Mouse (Mus musculus) layer of hippocampus, adult 11-12 months (tissue): ENCODE measurements around the gene 4930558K02Rik.
A peak's percentile ranks its signal among the peaks of the same experiment; 100 is the strongest.

Experiments
- DNase-seq: peaks from one replicate; pipeline ENCODE4 v3.0.0; 2022; ENCODE audit warnings: low spot score

The 4930558K02Rik gene

DNA sequence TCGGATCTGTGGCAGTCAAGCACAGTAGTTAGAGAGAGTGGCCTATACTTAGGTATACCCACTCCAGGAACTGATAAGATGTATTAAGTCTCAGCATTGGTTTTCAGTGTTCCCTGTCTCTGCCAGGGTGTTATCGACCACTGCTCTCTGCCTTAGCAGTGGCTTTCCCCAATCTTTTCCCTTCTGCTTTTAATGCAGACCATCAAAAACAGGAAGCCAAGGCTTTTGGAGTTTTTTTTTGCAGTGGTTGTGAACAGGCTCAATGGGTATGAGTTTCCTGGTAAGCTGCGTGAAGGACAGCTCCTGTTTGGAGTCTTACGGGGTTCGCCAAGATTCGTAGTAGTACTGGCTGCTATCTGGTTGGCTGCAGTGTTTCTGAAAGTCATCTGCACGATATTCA, 13.0 kb upstream of the 4930558K02Rik start:
- DNase-seq: no peak

DNA sequence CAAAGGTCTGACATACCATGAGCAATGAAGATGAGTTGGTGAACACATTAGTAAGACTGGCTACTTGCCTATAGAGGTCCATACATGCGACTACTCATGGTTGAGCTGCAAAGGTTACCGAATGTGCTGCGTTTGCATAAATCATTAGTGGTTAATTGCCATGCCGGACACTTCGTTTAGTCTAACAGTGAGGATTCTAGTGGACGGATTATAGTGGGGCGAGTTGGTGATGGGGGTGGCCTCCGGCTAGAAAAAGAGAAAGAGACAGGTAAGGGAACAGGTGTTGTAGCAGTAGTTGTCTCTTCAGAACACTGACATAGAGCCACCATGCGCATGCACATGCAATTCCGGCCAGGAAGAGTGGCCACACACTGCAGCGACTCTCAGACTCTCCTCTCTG, 12.4 kb upstream of the 4930558K02Rik start:
- no peak for DNase-seq

DNA sequence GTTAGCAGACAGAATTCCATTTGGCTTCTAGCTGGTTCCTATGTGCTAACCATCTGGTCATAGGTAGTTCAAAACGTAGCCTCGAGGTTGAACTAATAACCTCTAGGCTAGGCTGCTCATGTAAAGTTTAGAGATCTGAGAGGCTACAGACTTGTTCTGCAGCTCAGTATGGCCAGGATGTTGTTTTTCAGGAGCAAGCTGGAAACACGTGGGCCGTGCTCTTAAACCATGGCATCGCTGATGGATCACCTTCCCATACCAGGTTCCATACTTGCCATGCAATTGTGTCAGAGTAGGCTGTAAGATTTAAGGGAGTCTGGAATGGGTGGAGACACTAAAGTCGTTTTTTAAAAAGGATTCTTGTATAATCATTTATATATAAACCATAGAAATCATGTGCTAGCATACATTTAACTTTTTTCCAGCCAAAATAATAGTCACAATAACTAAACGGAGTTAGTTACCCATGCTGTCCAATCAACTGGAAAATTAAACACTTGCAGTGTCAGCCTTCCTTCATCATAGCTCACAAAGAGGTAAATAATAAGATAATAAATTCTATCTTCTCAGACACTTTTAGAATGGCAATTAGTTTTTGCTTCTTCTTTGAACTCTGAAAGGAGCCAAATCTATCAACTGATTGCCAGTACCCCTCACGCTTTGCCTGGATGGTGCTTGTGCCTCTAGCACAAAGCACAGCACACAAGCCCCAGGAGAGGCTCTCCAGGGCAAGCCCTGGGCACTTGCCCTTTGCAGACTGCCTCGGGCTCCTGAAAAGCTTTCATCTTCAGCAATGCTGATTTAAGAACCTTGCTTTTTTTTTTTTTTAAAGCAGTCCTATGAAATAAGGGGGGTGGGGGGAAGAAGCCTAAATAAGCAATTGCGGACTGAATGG, 11.5 kb upstream of the 4930558K02Rik start:
- DNase-seq: no peak

DNA sequence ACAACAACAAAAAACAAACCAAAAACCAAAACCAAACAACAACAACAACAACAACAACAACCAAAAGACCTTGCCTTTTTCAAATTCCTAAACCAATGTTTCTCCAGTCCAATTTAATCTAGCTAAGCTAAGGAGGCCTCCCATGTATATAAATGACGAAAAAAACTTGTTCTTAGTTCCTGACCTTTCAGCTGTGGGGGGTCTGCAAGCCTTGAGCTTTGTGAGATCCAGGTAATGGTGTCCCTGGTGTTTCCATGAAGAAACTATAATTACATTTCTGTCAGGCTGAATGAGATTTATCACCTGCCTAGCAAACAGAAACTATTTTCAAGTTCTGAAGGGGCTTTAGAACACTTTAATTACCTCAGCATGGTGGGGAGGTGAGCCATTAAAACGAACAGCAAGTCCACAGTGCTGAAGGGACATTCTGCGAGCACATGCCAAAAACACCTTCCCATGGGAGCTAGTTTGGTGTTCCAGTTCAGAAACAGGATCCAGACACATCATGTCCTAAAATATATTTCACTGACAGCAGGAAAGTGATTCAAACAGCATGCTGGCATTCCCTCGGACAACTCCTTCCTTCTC, 4.6 kb upstream of the 4930558K02Rik start:
- DNase-seq: no peak

DNA sequence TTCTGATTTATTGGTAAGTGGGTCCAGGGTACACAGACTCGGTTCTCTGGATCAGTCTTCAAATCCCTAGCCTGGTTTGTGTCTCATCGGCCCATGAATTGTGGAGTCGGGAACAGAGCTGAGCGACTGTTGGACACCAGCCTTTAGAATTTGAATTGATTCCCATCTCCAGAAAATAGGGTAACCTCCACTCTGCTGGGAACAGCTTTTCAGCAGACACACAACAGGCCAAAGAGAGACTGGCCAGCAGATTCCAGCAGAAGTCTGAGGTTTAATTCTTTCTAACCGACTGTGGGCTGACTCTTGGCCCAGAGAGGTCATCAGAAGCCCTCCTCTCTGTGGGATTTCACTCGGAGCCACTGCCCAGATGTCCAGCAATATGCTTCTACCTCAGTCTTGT, 4.0 kb upstream of the 4930558K02Rik start:
- DNase-seq: no peak

DNA sequence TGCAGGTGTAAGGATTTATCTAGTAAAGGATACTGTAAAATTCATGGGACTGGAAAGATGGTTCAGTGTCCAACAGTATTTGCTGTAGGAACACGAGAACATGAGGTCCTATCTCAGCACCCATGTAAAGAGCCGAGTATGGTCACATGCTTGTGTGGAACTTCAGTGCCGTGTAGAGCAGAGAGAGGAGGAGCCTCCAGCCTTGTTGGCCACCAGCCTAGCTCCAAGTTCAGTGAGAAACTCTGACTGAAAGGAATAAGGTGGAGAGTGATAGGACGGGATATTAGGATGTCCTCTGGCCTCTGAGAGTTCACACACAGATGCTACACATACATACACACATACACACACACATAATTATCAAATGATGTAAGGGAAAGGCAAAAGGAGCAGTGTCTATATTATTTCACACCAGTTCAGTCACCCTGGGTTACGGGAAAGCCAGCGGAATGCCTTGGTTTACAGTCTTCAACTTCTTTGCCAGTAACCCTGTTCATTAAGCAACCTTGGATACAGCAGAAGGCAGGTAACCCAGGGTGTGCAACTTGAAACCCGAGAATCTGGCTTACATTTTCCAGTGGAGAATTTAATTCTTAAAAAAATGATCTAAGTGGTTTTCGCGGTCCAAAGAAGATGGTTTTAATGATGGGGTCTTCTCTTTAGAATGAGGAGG, 1.3 kb upstream of the 4930558K02Rik start:
- DNase-seq: no peak

DNA sequence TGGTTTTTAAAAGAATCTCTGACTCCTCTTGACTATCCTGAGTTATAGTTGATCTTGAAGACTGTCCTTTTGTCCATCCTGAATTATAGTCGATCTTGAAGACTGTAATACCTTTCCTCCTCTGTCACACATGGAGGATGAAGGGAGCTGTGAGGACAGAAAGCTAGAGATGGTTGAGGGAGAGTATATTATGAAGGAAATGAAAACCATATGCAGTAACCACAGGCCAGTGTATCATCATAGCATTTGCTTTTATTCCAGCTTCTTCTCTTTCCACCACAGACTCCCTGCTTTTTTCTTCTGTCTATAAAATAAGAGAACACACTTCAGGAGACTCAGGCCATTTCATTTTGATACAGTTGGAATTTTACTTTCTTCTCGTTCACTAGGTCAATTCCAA, 610 bp upstream of the 4930558K02Rik start:
- DNase-seq: no peak

DNA sequence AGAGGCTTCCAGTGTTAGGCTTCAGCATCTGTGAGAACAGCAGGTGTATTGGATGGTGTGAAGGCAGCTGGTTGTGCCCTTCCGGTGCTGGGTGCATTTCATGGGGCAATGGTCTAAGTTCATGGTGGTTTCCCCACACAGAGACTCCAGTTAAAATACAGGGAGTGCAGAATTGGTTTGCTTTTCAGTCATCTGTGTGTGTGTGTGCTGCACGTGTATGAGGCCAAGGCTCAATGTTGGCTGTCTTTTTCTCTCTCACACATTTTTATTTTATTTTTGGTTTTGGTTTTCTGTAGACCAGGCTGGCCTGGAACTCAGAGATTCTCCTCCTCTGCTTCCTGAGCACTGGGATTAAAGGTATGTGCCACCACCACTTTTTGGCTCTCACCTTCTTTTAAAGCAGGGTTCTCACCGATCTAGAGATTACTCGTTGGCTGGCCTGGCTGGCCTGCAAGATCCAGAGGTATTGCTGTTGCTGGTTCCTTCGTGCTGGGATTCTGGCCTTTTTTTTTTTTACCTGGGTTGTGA, 1.2 kb downstream of the 4930558K02Rik start:
- no peak for DNase-seq

DNA sequence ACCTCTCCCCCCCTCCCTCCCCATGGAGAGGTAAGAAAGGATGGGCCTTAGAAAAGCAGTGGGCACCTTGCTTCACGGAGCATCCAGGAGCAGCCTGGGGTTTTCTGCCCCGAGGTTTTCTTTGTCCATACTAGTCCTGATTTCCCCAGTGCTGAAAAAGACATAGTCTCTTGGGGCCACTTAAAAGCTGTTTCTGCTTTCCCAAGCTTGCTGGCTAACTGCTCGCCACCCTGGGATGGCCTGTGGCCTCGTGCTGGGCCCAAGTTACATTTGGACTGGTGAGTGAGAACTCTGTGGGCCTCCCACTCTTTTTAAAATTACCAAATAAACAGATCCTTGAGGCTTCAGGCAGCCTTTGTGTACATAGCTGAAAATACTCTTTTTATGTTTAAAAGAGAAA, 2.1 kb downstream of the 4930558K02Rik start:
- DNase-seq: no peak

DNA sequence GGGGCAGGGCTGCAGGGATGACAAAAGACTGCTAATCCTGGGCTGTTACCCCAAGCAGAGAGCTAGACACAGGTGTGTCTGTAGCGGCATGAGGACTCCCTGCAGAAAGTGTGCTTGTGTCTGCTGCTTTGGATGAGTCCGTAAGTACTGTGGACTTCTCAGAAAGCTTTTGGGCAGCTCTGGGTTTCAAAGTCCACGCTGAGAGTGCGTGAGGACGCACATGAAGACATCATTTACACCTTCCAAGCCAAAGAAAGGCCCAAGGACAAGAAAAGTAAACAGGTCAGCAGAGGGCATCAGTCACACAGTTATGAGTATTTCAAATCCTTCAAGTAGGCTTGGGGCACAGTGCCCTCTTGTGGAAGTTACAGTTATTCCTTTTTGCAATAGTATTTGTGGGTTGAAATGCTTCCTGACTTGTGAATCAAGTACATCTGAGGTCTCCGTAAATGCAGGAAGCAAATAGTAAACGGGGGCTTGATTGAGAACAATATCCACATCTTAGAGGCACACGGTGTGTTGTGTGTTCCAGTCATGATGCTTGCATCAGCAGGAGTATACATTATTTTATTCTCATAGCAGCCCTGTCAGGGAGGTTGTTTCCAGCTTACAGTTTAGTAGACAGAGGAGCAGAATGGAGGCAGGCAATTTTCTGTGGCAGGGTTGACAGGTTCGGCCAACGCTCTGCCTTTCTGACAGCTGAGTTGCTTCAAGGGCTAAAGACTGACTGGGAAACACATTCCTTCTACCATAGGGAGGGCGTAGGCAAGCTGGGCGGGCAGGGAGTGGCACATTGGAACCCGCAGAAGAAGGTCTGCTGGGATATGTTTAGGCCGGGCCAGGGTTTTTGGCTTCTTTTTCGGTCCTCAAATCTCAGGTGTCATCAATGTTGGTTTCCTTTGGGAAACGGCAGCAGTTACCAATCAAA, 2.9 kb downstream of the 4930558K02Rik start:
- DNase-seq: peak; percentile 87

DNA sequence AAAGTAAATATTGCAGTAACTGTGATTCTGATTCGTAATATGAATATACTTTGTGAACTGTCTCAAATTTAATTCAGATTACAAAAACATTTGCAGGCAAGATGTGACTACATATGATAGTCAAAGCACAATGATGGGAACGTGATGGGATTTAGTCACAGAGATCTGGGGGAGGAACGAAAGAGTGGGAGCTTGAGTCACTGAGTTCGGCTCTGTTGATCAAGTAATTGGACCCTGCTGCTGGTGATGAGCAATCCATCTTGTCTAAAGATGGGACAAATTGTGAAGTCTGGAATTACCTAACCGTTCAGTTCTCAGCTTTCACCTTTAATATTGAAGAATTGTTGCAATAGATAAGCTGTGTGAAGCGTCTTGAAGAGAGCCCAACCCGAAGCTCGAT, 7.2 kb downstream of the 4930558K02Rik start:
- no peak for DNase-seq

DNA sequence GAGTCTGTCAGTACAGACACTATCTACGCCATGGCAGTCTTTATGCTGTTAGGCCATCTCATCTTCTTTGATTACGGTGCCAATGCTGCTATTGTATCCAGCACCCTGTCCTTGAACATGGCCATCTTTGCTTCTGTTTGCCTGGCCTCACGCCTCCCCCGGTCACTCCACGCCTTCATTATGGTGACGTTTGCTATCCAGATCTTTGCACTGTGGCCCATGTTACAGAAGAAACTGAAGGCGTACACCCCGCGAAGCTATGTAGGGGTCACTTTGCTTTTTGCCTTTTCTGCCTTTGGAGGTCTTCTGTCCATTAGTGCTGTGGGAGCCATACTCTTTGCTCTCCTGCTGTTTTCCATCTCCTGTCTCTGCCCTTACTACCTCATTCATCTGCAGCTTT, 8.6 kb downstream of the 4930558K02Rik start:
- DNase-seq: no peak

DNA sequence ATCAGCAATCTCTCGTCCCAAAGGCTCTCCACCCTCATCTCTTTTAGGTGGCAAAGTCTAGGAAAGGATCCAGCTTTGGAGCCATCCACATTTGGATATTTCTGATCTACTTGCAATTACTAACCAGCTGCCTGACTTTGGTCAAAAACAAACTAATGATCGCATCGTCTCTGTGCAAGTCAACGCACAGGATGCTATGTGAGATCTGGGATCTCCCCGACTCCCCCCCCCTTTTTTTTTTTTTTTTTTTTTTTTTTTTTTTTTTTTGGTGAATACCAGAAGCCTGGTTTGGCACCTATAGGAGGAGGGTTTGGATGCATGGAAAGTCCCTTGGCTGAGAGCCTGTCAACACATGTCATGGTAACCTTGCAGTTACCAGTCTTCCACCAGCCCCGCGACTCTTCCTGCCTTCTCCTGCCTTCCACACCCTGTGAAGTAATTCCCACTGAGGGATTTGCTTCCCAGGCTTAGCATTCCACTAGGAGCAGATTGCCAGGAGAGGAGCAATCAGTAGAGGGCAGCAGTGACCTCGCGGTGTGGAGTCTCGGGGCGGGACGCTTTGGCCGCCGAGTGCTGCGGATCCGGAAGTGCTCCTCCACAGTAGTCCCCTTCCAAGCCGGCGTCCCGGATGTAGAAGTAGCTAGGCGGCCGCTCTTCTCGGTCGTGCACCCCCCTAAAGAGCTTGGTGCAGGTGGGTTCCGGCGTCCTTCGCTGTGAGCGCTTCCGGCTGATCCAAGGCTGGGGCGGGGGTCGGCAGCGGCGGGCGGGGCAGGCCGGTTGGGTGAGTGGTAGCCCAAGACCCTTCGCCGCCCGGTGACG, 10.6 kb downstream of the 4930558K02Rik start, which contains the start of gene Pigc:
Gene Pigc (plus strand): TSS at position 598 of the 819 bp plus-strand sequence.
- DNase-seq: peak; percentile 96

DNA sequence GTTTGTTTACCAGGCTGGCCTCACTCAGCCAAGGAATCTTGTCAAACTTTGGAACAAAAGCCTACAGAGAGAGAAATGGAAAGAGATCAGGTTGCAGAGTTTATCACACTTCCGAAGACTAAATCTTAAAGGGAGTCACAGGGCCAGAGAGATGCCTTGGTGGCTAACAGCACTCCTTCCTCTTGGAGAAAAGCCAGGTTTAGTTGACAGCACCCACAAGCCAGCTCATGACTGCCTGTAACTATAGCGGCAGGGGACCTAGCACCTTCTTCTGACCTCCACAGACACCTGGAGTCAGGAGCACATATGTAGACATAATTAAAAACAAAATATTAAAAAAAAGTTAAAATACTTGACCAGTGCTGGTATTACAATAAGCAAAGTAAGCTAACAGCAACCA, 11.5 kb downstream of the 4930558K02Rik start:
- DNase-seq: no peak

DNA sequence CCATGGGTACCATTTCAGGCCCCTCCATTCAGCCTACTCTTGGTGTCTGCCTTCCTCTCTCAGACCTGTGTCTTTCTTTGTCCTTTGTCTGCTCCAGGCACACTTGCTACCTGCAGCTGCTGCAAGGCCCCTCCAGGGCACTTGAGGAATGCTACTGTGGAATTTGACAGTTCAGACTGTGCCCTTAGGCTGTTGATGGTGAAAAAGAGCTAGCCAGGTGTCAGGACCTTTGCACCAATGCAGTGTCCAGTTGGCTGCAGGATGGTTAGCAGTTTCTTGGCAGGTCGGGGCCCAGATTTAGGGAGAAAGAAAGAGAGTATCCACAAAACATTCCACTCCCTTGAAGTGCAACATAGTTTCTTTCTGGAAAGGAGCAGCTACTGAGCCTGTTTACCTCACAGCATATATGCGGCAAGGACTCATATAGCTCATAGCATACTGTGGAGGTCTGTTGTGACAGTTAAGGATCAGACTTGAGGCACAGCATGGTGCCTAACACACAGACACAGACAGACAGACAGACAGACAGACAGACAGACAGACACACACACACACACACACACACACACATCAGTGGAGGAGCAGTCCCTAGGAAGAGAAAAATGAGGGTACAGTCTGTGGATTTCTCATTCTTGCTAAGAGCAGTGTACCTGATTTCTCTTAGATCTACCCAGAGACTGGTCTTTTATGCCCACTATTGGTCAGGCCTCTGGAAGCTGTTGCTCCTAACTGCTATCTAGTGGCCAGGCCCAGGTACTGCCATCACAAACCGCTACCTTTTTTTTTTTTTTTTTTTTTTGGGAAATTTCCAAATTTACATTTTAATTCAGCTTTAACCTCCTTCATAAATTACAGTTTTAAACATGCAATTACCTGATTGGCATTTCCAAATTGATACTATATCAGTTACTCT, 16.7 kb downstream of the 4930558K02Rik start:
- DNase-seq: no peak

DNA sequence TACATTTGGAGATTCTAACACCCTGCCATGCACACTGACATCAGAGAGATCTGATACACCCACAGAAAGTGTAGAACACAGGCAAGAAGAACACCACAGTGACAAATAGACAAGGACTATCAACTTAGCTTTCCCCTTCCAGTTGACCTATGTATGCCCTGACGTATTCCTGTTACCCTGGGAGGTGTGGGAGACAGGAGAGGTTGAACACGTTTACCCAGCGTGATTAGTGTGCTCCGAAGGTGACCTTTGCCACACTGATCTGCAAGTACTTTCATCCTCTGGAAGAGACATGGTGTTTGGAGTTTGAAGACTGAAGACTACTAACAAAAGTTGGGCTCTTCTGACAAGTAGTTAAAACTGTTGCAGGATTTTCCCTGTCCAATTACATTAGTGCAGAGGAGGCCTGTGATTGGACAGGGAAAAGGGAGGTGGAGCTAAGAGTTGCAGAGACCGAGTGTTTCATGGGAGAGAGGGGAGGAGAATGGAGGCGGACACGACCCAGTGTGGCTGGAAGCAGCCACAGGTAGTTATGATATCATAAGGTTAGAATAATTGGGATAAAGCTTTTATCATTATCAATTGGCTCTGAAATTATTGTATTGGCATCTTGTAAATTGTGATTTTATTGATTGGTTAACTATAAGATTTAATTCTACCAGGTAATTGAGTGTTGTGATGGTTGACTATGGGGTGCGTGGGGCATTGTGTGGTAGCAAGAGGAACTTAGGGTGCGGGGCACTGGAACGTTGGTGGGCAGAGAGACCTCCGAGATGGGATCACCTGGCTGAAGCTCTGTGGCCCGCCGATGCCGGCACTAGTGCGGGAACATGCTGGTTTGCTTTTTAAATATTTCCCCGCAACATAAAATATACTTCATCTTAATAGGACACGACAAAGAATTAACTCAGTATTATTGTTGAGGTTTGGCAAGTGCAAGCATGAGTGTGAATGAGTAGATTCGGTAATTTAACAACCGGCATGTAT, 21.2 kb downstream of the 4930558K02Rik start:
- DNase-seq: no peak

DNA sequence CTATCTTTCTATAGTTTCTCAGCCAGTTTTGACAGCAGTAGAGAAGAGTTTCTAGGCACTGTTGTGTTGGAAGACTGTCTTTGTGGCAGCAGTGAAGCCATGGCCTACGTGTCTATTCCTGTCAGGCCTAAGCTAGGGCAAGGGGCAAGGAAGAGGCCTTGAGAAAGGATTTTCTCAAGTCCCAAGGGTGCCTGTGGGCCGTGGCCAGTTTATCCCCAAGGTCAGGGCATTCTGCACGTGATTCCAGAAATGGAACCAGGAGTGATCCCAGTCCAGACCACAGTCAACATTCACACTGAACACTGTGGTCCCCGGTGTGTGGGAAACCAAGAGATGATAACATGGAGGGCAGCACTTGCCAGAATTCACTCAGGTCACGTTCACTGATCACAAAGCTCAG, 23.6 kb downstream of the 4930558K02Rik start:
- DNase-seq: no peak

DNA sequence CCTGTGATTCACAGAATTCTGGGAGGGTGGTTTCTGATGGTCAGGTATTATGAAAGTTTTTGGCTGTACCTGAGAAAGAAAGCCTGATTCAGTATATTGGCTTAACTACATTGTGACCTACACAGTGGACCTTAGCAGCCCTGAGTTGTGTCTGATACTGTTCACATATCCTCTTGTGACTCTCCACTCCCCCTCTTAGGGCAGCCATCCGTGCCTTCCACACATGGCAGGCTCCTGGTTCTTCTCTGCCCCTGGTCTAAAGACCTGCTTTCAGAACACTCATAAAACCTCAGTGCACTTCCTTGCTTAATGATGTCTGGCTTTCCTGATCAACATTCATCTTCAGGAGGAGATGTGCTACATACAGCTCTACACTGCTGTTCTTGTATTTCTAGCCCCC, 26.8 kb downstream of the 4930558K02Rik start:
- no peak for DNase-seq
